10 mouse cellular contexts compared by ENCODE assay signal in the genomic region with DNA sequence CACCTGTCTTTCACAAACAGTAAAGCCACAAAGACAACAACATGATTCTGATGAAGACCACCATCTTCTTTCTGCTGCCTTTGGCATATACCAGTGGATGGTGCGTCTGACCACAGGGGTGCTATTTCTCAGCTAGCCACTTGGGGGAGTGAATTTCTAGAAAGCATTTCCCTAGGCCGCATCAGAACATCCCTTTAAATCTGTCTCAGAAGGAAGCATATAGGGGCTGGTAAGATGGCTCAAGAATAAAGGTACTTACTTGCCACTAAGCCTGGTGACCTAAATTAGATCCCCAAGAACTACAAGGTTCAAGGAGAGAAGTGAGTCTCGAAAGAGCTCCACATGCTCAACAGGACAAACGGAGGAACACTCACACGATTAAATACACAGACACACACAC.
DNase-seq lines count a peak whose midpoint lies in the region; ATAC-seq lines count a peak whose summit lies in the region.
"Had no signal": no experiment of that assay in that cellular context is flagged by ENCODE, and none has a peak within 500 bp of the region (broad histone marks: within the 10 kb centered on the region; RNA-seq: fewer than 3 reads in every experiment).

No protein-coding gene starts in this region.

- H3K27ac ChIP-seq in forebrain, embryonic 14.5 days (ENCODE audit: low read depth, low read length) = no peak overlapping the region
- H3K27ac ChIP-seq in forebrain, embryonic 15.5 days (replicated peaks) = no peak overlapping the region
- H3K27ac ChIP-seq: embryonic facial prominence, embryonic 12.5 days; hindbrain, embryonic 10.5 days had no signal

- no peak overlapping the region for H3K9ac ChIP-seq in forebrain, embryonic 14.5 days (ENCODE audit: low read length)
- no peak overlapping the region for H3K9ac ChIP-seq in forebrain, embryonic 15.5 days (replicated peaks)
- H3K9ac ChIP-seq: embryonic facial prominence, embryonic 12.5 days had no signal

- no peaks in the 10 kb centered on the region for H3K27me3 ChIP-seq in forebrain, embryonic 14.5 days (replicated peaks; ENCODE audit: control insufficient read depth, insufficient read depth, low read length)
- H3K27me3 ChIP-seq in forebrain, embryonic 15.5 days = no peaks in the 10 kb centered on the region
- H3K27me3 ChIP-seq: embryonic facial prominence, embryonic 12.5 days had no signal

- WGBS in forebrain, embryonic 14.5 days = 80% methylated on average over 5 of the region's 5 CpGs
- WGBS in forebrain, embryonic 15.5 days = 75% methylated on average over 5 of the region's 5 CpGs

- H3K4me2 ChIP-seq in forebrain, embryonic 14.5 days (ENCODE audit: low read length) = no peak overlapping the region
- no peak overlapping the region for H3K4me2 ChIP-seq in forebrain, embryonic 15.5 days (replicated peaks)
- H3K4me2 ChIP-seq: embryonic facial prominence, embryonic 12.5 days had no signal

- intact Hi-C loops in left cerebral cortex, postnatal 25 days (cut with DNase I) = loop anchor here (5.0 kb wide), 1 partner anchor 494 kb away; no protein-coding TSS in a partner anchor
- intact Hi-C loops in left cerebral cortex, postnatal 36 days (cut with DNase I) = no loop called here

- no peaks in the 10 kb centered on the region for H3K9me3 ChIP-seq in forebrain, embryonic 14.5 days (replicated peaks; ENCODE audit: control insufficient read depth, low read length)
- H3K9me3 ChIP-seq in forebrain, embryonic 15.5 days = no peaks in the 10 kb centered on the region
- H3K9me3 ChIP-seq: embryonic facial prominence, embryonic 12.5 days; hindbrain, embryonic 10.5 days had no signal

- no peaks in the 10 kb centered on the region for H3K36me3 ChIP-seq in forebrain, embryonic 14.5 days (ENCODE audit: control insufficient read depth, insufficient read depth, low read length)
- no peaks in the 10 kb centered on the region for H3K36me3 ChIP-seq in forebrain, embryonic 15.5 days
- H3K36me3 ChIP-seq: embryonic facial prominence, embryonic 12.5 days had no signal

- peak; percentile 58; the same call in 1 of the 2 replicates for ATAC-seq in forebrain, embryonic 14.5 days
- no peak for ATAC-seq in forebrain, embryonic 15.5 days (replicated peaks)

- H3K4me1 ChIP-seq in forebrain, embryonic 14.5 days (ENCODE audit: control insufficient read depth, insufficient read depth, low read length) = no peaks in the 10 kb centered on the region
- H3K4me1 ChIP-seq in forebrain, embryonic 15.5 days = no peaks in the 10 kb centered on the region
- H3K4me1 ChIP-seq: embryonic facial prominence, embryonic 12.5 days; hindbrain, embryonic 10.5 days had no signal

- no peak overlapping the region for H3K4me3 ChIP-seq in forebrain, embryonic 14.5 days (ENCODE audit: low read depth, low read length)
- H3K4me3 ChIP-seq in forebrain, embryonic 15.5 days = no peak overlapping the region
- H3K4me3 ChIP-seq: embryonic facial prominence, embryonic 12.5 days; hindbrain, embryonic 10.5 days had no signal

- DNase-seq in forebrain, embryonic 14.5 days (ENCODE audit: low spot score) = peak; percentile 58
- DNase-seq in left cerebral cortex, postnatal 25 days (ENCODE audit: low spot score in 2 of 2) = peak; percentile 49 to 62
- no peak for DNase-seq in left cerebral cortex, postnatal 36 days (ENCODE audit: low spot score in 2 of 2)
- DNase-seq in brain, adult 2 months (ENCODE audit: low read depth, low spot score) = peak; percentile 62
- peak; percentile 35 for DNase-seq in naive thymus-derived CD4-positive, alpha-beta T cell, adult 2 months (ENCODE audit: low read depth)
- DNase-seq in Muller cell, postnatal 12 days (ENCODE audit: inconsistent ontology term) = no peak
- DNase-seq in layer of hippocampus, adult 9-10 months (ENCODE audit: low spot score) = no peak

Comparison
In these comparisons a context has a peak if more than half of its experiments do, and no peak if none do; other contexts are left out.
1. DNase-seq: peak in forebrain, embryonic 14.5 days (single experiment), left cerebral cortex, postnatal 25 days (2 of 2), brain, adult 2 months (single experiment) and naive thymus-derived CD4-positive, alpha-beta T cell, adult 2 months (single experiment); none in left cerebral cortex, postnatal 36 days (0 of 2), Muller cell, postnatal 12 days (single experiment) and layer of hippocampus, adult 9-10 months (single experiment).